Mouse (Mus musculus): Measurements from ENCODE around the gene Nos1. TPM values are rescaled to one million over a fixed set of nuclear protein-coding genes. Genes with fewer than 3 reads are reported as not detected.

Nos1 gene
- total RNA-seq (2021), result 10 to 100 TPM; 30.4 to 31.3 TPM
- long read RNA-seq, partial matches to known transcripts, result 0 of 5 reads
- long read RNA-seq, other reads (novel, unspliced or antisense), result 5 of 5 reads

DNA sequence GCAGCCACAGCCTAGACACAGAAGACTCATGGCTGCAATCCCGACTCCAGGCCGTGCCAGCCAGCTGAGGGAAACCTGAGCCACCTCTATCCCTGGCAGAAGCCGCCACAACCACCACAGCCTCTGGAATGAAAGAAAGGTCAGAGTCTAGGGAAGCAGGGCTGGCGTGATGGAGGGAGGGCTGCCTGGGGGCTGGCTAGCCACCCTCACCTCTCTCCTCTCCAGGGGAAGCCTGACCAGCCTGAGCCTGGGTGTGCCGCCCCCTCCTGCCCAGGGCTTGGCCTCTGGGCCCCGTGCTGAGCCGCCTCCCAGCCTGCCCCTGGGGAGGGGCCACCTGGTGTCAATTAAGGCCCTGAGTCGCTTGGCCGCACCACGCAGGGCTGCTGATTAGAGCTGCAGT lies at the start of gene Nos1:
Gene Nos1 (plus strand): TSS at position 352 of the 400 bp plus-strand sequence.
- no peak for DNase-seq (ENCODE audit: low spot score in 2 of 2)

DNA sequence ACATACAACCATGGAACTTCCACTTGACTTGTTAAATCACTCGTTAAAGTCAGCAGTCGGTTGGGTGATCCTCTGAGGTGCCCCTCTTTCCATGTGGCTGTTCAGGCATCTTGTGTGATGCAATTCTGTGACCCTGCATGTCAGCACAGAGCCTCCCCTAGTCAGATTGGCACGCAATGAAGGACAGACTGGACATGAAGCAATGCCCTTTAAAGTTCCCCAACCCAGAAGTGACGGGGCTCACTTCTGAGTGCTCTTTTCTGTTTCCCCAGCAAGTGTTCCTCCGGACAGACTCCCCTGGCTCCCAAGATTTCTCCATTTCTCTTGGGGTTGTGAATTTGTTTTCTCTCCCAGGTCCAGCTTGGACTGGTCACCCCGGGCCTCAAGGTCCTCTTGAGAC lies 49.5 kb upstream of the Nos1 start:
- DNase-seq (ENCODE audit: low spot score in 2 of 2), result no peak

DNA sequence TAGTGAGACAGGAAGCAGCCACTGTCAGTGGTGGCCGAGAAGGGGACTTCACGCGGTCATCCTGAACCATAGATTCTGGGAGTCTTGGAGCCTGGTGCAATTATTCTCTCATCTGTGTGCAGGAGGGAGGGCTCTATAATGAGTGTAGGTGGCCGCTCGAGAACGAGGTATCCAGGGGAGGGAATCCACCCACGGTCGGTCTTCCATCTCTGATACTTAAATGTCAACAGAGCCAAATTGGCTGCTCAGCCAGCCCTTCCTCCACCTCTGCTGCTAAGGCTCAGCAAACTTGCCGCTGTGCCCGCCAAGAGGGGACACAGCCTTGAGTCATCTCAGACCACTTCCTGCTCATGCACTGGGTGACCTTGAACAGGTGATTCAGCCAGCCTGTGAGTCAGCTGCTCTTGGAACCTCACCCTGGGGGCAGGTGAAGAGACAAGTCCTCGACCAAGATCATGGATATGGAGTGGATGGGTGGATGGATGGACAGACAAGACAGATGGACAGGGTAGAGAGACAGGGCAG lies 36.1 kb upstream of the Nos1 start:
- DNase-seq (ENCODE audit: low spot score in 2 of 2), result no peak

DNA sequence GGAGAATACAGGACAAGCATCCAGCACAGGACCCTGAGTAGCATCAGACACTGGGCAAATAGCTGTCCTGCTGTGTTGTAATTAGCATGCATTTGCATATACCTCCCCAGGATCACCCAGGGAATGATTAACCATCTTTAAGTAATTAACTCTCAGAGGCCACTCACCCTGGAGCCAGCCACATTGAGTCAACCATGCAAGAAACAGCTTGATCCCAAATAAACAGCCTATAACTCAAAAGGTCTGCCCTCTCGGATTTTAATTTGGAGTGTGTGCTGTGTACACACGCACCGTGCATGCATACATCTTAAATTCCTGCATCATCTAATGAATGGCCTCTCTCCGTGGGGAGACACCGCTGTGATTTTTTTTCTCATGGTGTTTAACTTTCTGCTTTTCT lies 31.5 kb upstream of the Nos1 start:
- no peak for DNase-seq (ENCODE audit: low spot score in 2 of 2)

DNA sequence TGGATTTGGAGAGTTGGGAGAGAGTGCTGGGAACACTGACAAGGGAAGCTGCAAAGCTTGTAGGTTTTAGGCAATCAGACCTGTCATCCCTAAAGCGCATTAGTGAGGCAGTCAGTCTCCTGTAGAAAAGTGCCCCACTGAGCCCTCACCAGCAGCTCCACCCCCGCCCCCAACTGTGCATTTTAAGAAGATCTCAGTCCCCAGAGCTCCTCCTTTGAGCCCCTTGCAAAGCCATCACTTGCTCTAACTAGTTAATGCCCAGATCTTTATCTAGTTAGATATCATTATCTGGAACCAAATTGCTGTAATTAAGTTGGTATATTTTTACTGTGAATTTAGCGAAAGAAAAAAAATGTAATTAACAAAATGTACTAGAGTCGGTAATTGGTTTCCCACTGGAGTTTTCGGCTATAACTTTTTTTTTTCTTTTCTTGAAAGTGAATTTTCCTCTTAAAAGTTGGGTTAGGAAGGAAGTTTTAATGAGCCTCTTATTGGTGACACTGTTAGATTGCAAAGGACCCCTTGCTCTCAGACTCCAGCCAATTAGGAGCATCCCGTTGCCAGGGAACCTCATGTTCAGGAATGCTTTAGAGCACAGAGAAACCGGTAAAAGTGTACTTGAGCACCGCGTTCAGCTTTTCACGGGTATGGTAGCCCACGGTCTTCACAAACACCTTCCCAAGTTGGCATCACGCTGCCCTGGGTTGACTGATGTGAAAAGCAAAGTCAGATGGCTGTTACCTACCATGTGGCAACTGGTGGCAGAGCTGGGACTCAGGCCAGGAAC lies 22.9 kb upstream of the Nos1 start:
- peak in 1 of 2 experiments; percentile 20 for DNase-seq (ENCODE audit: low spot score in 2 of 2)

DNA sequence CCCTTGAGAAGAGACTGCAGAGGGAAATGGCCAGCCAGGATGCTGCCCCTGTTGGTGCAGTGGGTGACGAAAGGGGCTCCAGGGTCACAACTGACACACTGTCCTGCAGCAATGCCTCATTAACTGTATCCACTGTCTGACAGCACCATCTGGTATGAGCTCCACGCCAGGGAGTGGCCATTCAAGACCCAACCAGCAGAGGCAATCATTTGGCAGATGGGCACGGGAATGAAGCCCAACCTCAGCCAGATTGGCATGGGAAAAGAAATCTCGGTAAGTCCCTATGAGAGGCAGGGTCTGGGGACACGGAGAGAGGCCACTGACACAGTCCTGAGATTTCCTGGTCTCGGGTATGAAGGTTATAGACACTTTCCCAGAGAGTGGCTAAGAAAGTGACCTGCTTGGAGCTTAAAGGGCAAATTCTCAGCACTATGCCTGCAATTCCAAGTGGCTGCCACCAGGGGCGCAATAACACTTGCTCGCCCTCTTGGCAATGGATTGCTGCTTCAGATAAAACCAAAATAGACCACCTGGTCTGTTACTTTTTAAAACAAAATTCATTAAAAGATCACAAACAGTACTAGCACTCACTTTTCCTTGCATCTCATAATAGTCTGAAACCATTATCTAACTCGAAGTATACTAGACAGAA lies 19.5 kb upstream of the Nos1 start:
- no peak for DNase-seq (ENCODE audit: low spot score in 2 of 2)

DNA sequence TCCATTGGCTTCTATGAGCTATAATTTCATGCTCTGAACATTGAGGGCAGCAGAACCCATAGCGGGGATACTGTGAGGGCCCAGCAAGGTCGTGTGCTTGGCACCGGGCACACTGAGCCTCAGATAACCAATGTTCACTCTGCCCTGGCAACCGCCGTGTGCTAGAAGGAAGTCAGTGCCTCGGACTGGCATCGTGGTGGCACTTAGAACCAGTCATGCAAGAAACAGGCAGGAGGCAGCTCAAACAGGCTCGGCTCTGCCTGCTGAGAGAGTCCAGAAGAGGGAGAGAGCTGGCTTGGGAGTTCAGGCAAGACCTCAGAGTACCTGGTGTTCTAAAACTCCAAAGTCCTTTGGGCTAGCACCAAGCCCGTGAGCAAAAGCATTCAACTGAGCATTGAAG lies 16.3 kb upstream of the Nos1 start:
- no peak for DNase-seq (ENCODE audit: low spot score in 2 of 2)

DNA sequence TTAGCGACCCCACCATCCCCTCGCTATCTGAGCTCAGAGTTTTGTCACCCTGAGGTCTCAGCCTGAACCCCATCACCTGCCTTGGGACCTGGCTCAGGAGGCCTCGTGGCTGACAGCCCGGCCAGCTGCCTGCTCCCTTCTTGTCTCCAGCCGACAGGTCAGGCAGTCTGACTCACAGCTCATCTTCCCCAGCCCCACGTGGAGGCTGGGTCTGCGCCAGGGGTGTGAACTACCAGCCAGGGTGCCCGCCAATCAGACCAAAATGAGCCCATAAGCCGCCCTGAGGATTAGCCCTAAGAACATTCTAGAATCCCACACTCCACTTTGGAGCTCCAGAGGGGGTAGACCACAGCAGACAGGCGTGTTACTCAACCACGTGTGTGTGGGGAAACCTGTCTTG lies 1.7 kb upstream of the Nos1 start:
- no peak for DNase-seq (ENCODE audit: low spot score in 2 of 2)

DNA sequence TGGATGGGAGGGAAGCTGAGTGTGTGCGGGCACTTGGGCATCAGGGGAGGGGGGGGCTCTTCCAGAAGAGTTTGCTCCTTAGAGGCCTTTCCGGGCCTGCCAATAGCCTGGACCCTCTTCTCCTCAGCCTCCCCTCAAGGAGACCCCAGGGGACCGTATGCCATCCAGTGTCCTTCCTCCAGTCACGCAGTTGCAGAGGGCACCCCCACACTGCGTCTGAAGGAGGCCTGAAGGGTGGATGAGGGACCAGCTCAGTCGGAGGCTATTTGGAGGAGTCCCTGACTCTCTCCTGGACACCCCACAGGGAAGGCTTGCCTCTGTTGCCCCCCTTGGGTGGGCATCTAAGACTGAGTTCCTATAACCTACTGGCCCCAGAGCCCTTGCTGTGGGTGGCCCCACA lies 346 bp downstream of the Nos1 start:
- DNase-seq (ENCODE audit: low spot score in 2 of 2), result no peak

DNA sequence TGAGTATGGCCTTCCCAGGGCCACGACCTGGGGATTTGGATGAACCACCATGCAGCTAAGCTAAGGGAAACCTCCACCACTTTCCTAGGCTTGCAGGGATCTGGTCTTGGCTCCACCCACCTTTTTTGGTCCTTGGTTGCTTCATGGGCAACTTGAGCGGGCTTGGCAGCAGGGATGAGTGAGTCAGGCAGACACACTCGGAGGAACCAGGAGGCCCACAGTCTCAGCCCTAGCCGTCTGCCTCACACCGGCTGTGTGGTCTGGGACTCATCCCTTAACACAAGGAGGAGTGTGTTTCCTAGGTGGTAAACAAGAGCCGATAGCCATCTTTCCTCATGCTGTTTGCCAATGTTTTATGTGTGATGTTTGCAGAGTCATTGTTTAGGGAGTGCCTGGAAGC lies 9.2 kb downstream of the Nos1 start:
- no peak for DNase-seq (ENCODE audit: low spot score in 2 of 2)

DNA sequence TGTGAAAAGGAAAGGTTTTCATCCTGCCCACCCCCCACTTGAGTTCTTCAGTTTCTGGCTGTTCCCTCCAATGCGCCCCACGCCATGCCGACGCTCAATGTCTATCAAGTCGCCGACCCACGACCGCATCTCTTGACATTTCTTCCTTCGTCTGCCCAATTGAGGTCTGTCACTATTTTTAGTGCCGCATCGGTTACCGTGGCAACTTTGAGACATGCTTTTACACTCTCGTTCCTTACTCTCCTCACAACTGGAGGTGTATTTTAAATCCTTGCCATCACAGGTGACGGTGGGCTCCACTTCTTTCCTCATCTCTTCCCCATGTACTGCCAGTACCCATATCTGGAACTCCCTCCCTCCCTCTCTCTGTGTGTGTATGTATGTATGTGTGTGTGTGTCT lies 11.0 kb downstream of the Nos1 start:
- DNase-seq (ENCODE audit: low spot score in 2 of 2), result no peak

DNA sequence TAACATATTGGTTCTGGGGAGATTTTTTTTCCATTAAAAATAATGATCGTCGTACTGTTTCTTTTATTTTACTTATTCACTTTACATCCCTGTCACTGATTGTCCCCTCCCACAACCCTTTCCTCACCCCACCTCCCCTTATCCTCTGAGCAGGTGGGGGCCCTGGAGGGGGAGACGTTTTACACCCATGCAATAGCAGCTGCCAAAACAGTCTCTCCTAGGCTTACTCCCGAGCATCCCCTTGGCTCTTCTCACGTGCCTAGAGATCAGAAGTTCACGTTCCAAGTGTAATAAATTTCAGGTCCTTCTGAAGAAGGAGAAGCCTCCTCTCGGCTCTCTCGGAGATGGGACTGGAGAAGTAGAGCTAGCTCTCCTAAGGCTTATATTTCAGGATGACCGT lies 20.0 kb downstream of the Nos1 start:
- no peak for DNase-seq (ENCODE audit: low spot score in 2 of 2)

DNA sequence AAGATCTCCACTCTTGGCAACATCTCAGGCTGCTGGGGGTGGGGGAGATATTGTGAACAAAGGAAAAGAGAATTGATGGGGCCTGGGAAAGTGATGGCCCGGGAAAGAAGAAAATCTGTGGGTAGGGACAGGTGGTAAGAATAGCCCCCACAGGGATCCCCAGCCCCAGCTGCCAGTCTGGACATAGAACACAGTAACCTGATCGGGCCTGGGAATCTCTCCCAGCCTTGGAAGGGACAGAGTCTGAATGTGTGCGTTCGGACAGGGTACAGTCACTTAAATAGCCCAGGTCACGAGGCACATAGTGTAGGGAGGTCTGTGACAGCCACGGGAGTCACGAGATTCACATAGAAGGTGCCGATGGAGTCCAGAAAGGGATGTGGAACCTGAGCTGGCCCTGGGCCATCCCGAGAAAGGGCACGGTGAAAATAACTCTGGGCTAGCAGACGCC lies 21.3 kb downstream of the Nos1 start:
- no peak for DNase-seq (ENCODE audit: low spot score in 2 of 2)

DNA sequence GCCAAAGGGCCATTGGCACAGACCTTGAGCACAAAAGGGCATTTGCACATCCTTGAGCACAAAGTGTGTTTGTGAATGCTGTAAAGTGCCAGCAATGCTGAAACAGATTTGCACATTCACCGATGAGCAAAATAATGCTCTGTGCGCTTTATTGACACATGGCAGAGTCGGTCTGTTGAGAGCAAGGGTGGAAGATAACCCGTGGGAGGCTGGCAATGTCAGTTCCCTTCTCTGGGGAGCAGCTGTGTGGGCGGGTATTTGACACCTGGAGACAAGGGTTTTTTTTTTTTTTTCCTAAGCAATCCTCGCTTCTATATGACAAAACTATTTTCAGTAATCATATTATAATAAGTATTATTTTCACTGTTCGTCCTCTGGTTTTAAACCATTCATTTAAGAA lies 22.7 kb downstream of the Nos1 start:
- no peak for DNase-seq (ENCODE audit: low spot score in 2 of 2)

DNA sequence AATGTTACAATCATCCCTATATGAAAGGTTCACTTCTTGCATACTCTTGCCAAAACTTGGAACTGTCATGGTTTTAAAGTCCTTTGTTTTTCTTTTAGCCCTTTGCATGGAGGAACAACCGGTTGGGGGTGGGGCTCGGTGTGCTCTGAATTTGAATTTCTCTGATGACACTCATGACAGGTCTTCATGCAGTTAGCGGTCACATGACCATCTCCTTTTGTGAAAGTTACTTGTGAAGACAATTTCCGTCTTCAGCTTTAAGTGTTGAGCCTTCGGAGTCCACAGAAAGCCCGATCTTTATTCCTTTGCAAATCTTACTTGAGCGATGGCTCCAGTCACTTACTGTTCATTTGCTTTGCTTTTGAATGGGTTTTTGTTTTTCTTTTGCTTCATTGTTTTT lies 30.1 kb downstream of the Nos1 start:
- no peak for DNase-seq (ENCODE audit: low spot score in 2 of 2)

DNA sequence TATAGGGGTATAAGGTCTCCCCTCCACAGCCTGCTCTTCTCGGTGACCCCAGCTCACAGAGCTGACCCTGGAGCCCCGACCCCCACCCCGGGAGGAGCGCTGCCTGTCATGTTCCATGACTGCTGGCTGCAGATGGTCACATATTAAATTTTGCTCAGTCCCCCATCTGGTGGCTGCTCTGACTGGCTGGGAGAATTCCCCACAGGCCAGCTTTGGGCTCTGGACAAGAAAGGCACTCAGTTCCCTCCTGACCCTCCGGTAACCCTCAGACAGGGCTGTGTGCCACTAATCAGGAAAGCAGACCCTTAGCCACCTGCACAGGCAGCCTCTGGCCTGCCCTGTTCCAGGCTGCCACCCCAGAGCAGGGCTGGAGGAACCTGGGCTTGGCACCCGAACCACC lies 38.0 kb downstream of the Nos1 start:
- no peak for DNase-seq (ENCODE audit: low spot score in 2 of 2)

DNA sequence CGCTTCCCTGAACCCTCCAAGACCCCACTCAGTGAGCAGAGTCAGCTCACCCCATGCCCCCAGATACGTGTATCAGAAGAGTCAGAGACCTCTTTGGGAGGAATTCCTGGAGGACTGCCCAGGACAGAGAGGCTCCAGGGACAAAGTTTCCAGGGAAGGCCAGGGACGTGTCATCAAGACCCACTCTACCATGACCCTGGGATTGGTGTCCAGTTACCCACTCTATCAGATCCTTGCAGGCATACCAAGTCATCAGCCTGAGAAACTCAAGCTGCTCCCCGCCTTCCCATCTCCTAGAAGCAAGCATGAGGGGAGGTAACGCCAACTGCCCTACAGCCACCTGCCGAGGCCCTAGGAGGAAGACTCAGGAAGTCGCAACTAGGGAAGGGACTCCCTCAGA lies 39.6 kb downstream of the Nos1 start:
- no peak for DNase-seq (ENCODE audit: low spot score in 2 of 2)

DNA sequence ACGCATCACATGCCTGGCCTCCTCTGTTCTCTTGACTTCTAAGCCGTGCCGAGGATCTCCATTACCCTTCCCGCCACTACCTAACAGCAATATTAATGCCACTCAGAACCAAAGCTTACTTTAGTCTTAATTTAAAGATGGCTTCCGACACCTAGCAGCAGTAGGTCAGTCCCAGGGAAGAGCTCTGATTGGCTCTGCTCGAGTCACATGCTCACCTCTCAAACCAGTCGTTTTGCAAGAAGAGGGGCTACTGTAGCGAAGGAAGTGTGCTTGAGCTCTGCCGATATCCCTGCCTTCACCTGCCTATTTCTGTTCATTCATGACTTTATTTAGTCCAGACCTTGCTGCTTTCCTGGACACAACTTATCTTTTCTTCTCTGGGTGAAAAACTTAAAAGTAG lies 43.0 kb downstream of the Nos1 start:
- DNase-seq (ENCODE audit: low spot score in 2 of 2), result no peak

DNA sequence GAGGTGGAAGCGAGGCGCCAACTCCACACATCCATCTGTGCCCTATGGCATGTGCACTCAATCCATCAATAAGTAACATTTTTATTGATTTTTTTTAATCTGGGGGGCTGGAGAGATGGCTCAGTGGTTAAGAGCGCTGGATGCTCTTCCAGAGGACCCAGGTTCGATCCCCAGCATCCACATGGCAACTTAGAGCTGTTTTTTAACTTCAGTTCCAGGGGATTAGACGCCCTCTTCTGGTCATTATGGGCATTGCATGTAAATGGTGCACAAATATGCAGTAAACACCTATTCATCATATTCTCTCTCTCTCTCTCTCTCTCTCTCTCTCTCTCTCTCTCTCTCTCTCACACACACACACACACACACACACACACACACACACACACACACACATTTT lies 43.7 kb downstream of the Nos1 start:
- no peak for DNase-seq (ENCODE audit: low spot score in 2 of 2)

DNA sequence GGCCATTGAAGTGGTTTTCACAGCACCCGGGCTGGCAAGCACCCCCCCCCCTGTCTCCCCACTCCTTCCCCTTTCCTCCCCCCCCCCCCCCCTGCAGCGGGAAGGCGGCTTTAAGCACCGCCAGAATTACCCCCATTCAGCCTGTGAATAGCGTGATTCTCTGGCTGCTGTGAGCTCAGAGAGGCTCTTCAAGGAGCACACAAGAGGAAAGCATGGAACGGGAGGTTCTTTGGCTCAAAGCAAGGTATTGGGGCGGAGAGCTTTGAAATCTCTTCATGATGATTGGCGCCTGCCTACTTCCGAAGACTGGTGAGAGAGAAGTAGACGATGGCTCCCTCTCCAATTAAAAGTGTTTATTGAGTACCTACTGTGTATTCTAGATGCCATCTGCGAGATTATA lies 44.5 kb downstream of the Nos1 start:
- DNase-seq (ENCODE audit: low spot score in 2 of 2), result no peak

DNA sequence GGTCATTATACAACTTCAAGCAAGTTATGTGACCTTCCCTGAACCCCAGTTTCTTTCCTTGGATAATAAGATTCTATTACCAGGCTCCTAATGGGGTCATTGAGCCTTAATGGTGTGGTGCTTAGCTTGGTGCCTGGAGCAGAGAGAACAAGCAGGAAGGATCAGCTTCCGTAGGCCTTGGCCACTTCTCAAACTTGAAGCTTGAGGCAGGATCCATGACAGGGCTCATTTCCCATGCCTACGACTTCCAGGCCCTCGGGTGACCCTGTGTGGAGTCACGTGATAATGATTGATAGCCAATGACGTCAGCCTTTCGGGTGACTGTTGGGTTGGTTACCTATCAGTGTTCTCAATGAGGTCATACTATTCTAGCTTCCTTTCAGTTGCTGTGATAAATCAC lies 46.5 kb downstream of the Nos1 start:
- DNase-seq (ENCODE audit: low spot score in 2 of 2), result no peak

DNA sequence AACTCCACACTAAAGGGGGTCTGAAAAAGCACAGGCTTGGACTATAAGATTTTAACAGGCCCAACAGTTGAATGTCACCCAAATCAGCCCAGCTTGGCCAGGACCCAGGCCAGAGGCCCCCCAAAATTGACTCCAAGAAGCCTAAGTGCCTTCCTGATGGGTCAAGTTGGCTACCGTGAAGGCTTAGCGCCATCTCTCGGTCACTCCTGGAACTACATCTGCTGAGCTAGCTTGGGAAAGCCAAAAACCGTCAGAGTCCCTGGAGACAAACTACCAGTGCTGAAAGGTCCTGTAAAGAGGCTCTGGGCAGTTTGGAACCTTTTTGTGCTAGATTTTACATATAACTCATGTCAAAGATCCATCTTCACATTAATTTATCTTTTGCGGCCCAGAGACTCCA lies 56.1 kb downstream of the Nos1 start:
- peak; percentile 88 to 92 for DNase-seq (ENCODE audit: low spot score in 2 of 2)

DNA sequence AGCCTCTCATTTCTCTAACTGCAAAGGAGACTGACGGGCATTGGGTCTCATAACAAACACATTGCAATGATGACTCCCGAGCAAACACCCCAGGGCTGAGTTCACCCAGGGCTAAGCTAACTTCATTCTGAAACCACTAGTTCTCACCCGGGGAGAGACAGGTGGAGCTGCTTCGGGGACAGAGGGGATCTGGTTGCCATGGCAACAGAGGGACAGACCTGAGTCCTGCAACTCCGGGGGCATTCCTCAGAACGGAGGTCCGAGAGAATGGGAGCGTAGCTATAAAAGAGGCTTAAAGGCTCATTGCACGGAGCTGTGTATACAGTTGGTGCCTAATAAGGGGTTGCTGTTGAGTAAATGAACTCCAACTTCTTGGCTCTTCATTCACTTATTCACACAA lies 56.9 kb downstream of the Nos1 start:
- no peak for DNase-seq (ENCODE audit: low spot score in 2 of 2)

Data from layer of hippocampus, postnatal 10 days (tissue).